Mouse (Mus musculus): ENCODE results near the gene Irf5. TPM values are rescaled to one million over a fixed set of nuclear protein-coding genes. Genes with fewer than 3 reads are reported as not detected.
A peak's percentile ranks its signal among the peaks of the same experiment; 100 is the strongest.
"Not testable (repeated sequence)": the region's sequence is repeated elsewhere in the genome, so short reads cannot be mapped to it uniquely, and the experiment has no call there.

Gene Irf5
- total RNA-seq, 2 experiments from 2014 or later = 3.8 to 5.1 TPM

DNA sequence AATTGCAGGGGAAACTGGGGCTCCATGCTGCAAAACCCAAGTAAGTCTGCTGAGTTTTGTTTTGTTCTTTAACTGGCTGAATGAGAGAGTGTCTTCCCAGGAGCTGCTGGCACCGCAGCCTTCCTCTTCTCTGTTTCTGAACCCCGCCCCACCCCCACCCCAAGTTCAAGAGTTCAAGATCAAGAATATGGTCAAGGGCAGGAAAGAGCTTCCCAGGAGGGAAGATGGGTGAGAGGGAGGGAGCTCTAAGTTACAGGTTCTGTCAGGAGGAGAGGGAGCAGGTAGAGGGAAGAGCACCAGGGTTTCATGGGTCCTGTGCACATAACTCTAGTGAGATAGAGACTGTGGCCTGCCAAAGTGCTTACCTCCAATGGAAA is 3.0 kb downstream of the Irf5 start:
- Histone ChIP-seq H3K27ac (no peak overlapping the region), H3K4me3 (no peak overlapping the region)
- no peak for TF ChIP-seq CTCF (conservative IDR thresholded peaks at IDR 0.05)
- no peak for DNase-seq (ENCODE audit: low spot score in 2 of 2)

DNA sequence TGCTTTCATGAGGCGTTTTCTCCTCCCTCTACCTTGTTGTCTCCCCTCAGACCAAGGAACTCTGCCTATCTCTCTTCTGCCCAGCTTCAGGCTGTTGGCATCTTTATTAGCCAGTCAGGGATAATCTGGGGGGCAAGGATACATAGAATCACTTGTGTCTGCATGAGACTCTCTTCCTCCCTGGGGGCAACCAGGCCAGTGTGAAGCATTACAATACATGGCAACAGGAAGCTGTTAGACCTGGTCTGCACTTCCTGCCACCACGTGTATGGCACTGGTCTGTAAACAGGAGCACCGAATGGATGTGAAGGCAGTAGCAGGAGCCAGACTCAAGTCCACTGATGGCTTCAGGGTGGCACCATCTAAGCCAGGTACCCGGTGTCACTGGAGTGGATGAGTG is 3.6 kb downstream of the Irf5 start:
- no peak overlapping the region for H3K27ac ChIP-seq
- no peak overlapping the region for H3K4me3 ChIP-seq
- DNase-seq (ENCODE audit: low spot score in 2 of 2) = no peak
- TF ChIP-seq CTCF (conservative IDR thresholded peaks at IDR 0.05) = no peak

- TF ChIP-seq CTCF (conservative IDR thresholded peaks at IDR 0.05) = no peak
- no peak for DNase-seq (ENCODE audit: low spot score in 2 of 2)
- Histone ChIP-seq H3K4me3 (no peak overlapping the region), H3K27ac (no peak overlapping the region)
Measured at GRCm38 (mm10) chr6:29535316-29535715, 8.9 kb downstream of the Irf5 start.

- Histone ChIP-seq H3K4me3 (no peak overlapping the region), H3K27ac (peak overlapping the region; percentile 43; the same call in 1 of the 2 replicates)
- peak; percentile 75 for TF ChIP-seq CTCF (conservative IDR thresholded peaks at IDR 0.05)
- peak; percentile 36 to 37 for DNase-seq (ENCODE audit: low spot score in 2 of 2)
Measured at GRCm38 (mm10) chr6:29536651-29537193, 10.3 kb downstream of the Irf5 start.

DNA sequence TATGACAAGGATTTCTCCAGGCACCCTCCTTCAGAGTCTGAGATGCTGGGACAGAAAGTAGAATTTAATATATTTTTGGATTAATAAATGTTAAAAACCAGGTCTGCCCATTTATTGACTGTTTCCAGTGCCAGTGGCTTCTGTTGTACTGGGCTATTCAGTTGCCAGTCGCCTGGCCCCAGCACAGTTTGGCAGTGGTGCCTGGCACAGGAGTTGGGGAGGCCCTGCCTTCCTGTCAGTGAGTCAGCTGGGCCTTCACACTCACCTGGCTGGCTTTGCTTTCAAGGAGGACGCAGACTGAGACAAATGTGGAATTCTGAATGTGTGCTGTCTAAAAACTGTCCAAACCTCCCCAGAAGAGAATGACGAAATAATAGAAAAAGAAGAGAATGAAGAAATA is 10.8 kb downstream of the Irf5 start:
- DNase-seq (ENCODE audit: low spot score in 2 of 2) = no peak
- Histone ChIP-seq H3K4me3 (no peak overlapping the region), H3K27ac (no peak overlapping the region)
- no peak for TF ChIP-seq CTCF (conservative IDR thresholded peaks at IDR 0.05)

DNA sequence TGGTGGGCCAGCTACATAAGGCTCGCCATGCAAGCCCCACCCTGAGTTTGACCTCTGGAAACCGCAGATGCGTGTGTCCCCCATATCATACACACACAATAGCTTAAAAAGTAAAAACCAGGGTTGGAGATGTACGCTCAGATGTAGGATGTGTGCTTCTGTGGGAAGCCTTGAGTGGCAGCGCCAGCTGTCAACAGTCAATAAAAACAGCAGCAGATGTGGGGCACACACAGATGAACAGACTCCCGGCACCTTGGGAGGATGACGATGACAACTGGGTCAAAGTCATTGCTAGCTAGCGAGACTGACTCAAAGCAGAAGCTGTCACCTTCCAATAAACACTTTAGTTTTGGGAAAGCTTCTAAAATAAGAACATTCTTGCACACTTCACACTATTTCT is 13.1 kb downstream of the Irf5 start:
- TF ChIP-seq CTCF (conservative IDR thresholded peaks at IDR 0.05) = no peak
- no peak for DNase-seq (ENCODE audit: low spot score in 2 of 2)
- Histone ChIP-seq H3K27ac (no peak overlapping the region), H3K4me3 (no peak overlapping the region)

GRCm38 (mm10) chr6:29540223-29540622 is 13.8 kb downstream of the Irf5 start:
- TF ChIP-seq CTCF (conservative IDR thresholded peaks at IDR 0.05) = no peak
- H3K4me3 ChIP-seq = no peak overlapping the region
- DNase-seq (ENCODE audit: low spot score in 2 of 2) = no peak
- H3K27ac ChIP-seq = no peak overlapping the region

- Histone ChIP-seq H3K4me3 (no peak overlapping the region), H3K27ac (no peak overlapping the region)
- TF ChIP-seq CTCF (conservative IDR thresholded peaks at IDR 0.05) = no peak
- no peak for DNase-seq (ENCODE audit: low spot score in 2 of 2)
Measured at GRCm38 (mm10) chr6:29540956-29541355, 14.5 kb downstream of the Irf5 start.

GRCm38 (mm10) chr6:29545611-29546010 is 19.2 kb downstream of the Irf5 start:
- TF ChIP-seq CTCF (conservative IDR thresholded peaks at IDR 0.05) = no peak
- no peak overlapping the region for H3K4me3 ChIP-seq
- H3K27ac ChIP-seq = no peak overlapping the region
- DNase-seq (ENCODE audit: low spot score in 2 of 2) = no peak

GRCm38 (mm10) chr6:29547582-29547981 is 21.2 kb downstream of the Irf5 start:
- no peak overlapping the region for H3K4me3 ChIP-seq
- DNase-seq (ENCODE audit: low spot score in 2 of 2) = no peak
- H3K27ac ChIP-seq = no peak overlapping the region
- TF ChIP-seq CTCF (conservative IDR thresholded peaks at IDR 0.05) = no peak

DNA sequence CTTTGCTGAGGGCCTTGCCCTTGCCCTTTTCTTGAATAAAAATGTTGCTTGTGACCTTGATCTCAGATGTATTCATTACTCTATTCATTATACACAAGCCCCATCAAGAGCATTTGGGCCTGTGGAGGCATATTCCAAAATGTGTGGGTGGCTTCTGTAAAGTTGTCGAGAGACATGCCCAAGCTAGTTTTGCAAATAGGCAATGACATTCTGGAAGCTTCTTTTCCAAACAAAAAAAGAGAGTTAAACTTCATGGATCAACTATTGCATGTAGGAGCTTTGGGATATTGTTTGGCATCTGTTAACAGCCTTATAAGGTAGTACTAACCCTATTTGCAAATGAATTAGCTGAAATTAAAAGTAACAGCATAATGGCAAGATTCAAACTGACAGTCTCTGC is 21.7 kb downstream of the Irf5 start:
- no peak for DNase-seq (ENCODE audit: low spot score in 2 of 2)
- H3K27ac ChIP-seq = no peak overlapping the region
- H3K4me3 ChIP-seq = no peak overlapping the region
- TF ChIP-seq CTCF (conservative IDR thresholded peaks at IDR 0.05) = no peak

DNA sequence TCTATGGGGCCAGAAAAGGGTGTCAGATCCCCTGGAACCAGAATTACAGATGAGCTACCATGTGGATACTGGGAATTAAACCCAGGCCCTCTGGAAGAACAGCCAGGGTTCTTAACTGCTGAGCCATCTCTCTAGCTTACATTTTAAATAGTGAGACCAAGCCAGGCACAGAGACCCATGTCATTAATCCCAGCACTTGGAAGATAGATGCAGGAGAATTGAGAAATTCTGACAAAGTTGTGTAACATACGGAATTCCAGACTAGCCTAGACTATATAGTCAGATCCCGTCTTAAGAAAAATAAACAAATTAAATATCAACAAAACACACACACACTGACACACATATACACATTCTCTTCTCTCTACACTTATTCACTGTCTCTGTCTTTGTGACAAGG is 26.1 kb downstream of the Irf5 start:
- TF ChIP-seq CTCF (conservative IDR thresholded peaks at IDR 0.05) = no peak
- DNase-seq (ENCODE audit: low spot score in 2 of 2) = no peak

GRCm38 (mm10) chr6:29557112-29557511 is 30.7 kb downstream of the Irf5 start:
- TF ChIP-seq CTCF (conservative IDR thresholded peaks at IDR 0.05) = no peak
- Histone ChIP-seq H3K27ac (no peak overlapping the region), H3K4me3 (no peak overlapping the region)
- no peak for DNase-seq (ENCODE audit: low spot score in 2 of 2)

More for the DNA sequence above, 26.1 kb downstream of the Irf5 start:
- H3K27ac ChIP-seq = no peak overlapping the region
- H3K4me3 ChIP-seq = no peak overlapping the region

DNA sequence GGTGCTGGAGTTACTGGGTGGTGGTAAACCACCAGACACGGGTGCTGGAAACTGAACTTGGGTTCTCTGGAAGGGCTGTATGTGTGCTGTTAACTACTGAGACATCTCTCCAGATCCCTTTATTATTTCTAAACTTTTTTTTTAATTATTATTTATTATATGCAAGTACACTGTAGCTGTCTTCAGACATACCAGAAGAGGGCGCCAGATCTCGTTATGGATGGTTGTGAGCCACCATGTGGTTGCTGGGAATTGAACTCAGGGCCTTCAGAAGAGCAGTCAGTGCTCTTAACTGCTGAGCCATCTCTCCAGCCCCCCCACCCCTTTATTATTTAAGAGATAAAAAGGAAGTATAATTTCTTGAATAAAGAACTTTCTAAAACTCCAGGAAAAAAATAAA is 50.0 kb downstream of the Irf5 start:
- not testable (repeated sequence) for DNase-seq (ENCODE audit: low spot score in 2 of 2); H3K27ac ChIP-seq
- peak; percentile 56 for TF ChIP-seq CTCF (conservative IDR thresholded peaks at IDR 0.05)

DNA sequence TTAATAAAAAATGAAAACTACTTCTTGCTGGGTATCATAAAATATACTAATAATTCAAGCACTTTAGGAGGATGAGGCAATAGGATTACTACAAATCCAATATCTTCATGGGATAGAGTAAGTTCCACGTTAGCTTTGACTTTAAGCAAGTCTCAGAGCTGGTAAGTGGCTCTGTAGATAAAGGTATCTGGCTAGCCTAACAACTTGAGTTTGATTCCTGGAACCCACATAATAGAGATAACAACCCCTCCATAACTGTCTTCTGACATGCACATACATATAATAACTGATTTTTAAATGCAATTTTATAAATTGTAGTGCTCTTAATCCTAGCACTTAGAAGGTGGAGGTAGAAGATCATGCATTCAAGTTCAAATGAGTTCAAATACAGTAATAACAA is 54.3 kb downstream of the Irf5 start:
- Histone ChIP-seq H3K27ac (no peak overlapping the region), H3K4me3 (no peak overlapping the region)
- no peak for TF ChIP-seq CTCF (conservative IDR thresholded peaks at IDR 0.05)
- no peak for DNase-seq (ENCODE audit: low spot score in 2 of 2)

More for the DNA sequence above, 50.0 kb downstream of the Irf5 start:
- H3K4me3 ChIP-seq = not testable (repeated sequence)

Data from layer of hippocampus, adult 2 months (tissue).